Mouse (Mus musculus) embryonic stem cell, embryonic (primary cell): ENCODE measurements around the gene Kif3b.
"Not testable (repeated sequence)": the region's sequence is repeated elsewhere in the genome, so short reads cannot be mapped to it uniquely, and the experiment has no call there.

Experiments
- CTCF ChIA-PET, 4 experiments: fragments of 300-600 bp in 2 of 4; fragments of 350-600 bp in 2 of 4; sonication (Branson Sonifier 250); formaldehyde crosslinking; loops; one replicate each; lab custom pipeline; 2022; ENCODE audit warnings: inconsistent platforms in 2 of 4; lab: Charles Lee
- POLR2A ChIA-PET, 4 experiments: fragments of 300-600 bp in 2 of 4; fragments of 350-600 bp in 2 of 4; sonication (Branson Sonifier 250); formaldehyde crosslinking; loops; one replicate each; lab custom pipeline; 2022; ENCODE audit warnings: antibody characterized with exemption in 4 of 4, inconsistent platforms in 1 of 4; lab: Charles Lee

The Kif3b gene

DNA sequence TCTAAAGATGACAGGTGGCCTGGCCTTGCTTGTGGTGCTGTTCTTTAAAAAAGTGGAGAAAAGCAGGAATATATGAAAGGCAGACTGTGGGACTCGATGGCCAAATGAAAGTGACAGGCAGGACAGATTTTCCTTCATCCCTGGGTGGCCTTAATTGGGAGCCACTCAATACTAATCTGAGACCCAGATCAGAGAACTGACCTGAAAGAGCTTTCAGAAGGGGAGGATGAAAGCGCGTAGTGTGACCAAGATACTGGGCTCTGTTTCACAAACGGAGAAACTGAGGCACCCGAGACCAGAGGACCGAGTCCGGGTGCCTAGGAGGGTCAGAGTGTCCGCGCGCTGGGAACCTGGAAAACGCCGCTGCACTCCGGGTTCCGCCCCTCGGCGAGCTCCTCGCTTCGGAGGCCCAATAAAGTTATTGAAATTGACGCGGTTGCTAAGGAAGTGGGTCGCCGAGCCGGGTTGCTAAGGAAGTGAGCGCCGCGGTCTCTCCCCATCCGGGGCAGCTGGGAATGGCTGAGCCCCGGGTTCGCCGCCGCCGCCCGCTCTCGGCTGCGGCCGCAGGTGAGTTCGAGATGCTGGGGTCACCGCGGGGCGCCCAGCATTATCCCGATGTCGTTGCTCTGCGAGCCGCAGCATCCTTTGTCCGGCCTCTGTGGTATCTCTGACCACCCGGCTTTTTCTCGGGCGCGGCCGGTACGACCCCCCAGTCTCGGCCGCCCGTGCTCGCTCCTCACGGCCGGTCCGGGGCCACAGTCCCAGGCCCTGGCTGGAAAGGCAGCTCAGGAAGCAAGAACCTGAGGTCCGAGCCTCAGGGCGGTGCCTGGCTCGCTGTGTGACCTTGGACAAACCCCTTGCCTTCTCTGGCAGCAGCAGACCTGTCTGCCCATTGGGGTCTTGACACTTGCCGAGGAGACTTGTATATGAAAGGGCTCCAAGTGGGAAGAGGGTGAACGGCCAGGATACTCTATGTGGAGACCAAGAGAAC, at the start of gene Kif3b:
Gene Kif3b (plus strand): TSS at position 476 of the 991 bp plus-strand sequence.
- POLR2A ChIA-PET = interaction anchor here in 3 of 4 experiments (0.6 to 2.7 kb wide), 13 partner anchors 9 to 1599 kb away, joined by 3 to 11 read pairs (median 3); no protein-coding TSS in a partner anchor
- CTCF ChIA-PET = interaction anchor here in 2 of 4 experiments (0.5 to 1.2 kb wide), 5 partner anchors 14 to 217 kb away, joined by 3 read pairs; no protein-coding TSS in a partner anchor

DNA sequence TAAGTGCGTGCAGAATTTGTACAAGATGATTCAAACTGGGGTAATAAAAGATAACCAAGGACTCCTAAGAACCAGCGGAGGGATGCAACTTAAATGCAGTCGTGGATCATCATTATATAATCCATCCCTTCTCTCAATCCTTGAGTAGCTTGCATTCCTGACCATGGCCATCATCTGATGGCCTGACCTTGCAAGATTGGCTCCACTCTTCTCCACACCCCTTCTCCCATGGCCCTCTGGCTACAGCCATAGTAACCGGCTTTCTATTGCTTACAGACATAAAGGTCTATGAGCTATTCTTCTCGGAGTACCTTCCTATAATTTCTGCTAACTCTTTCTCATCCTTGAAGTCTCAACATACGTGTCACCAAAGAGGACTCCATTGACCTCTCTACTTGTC, 49.1 kb upstream of the Kif3b start:
- ChIA-PET POLR2A (interaction anchor here in 1 of 4 experiments (0.6 to 1.0 kb wide), 2 partner anchors 9 to 19 kb away, joined by 3 read pairs; no protein-coding TSS in a partner anchor), CTCF (no interaction called here)

DNA sequence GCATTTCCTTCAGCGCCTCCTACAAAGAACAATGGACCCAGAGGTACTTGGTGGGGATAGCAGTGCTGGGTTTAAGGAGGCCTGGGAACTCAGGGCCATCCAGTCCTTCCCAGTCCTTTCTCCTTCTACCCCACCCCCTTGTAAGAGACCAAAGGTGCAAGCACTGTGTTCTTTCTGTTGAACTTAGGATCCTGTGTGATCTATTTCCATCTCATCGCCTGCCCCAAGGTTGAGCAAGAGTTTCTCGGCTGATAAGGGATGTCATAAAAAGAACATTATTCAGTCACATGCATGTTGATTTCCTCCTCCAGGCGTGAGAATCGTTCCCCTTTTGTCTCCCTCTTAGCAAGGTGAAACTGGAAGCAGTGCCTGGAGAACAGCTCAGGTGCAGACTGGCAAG, 41.5 kb upstream of the Kif3b start:
- CTCF ChIA-PET = no interaction called here
- POLR2A ChIA-PET = no interaction called here

DNA sequence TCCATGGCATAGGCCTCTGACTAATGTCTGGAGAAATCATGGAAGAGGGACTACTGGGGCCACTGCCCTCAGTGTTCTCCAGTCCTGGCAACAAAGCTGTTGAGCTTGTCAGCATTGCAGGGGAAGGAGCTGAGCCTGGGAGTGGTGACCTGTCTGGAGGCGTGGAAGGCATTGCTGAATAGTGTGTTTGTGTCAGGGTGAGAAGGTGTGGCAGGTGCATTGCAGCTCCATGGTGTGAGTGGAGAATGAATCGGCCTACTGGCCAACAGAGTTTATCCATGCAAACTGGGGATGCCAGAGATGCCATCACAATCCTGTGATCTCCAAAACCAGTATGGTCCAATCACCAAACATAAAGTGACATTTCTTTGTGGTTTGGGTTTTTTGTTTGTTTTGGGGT, 34.6 kb upstream of the Kif3b start:
- ChIA-PET POLR2A (interaction anchor here in 1 of 4 experiments (1.3 to 3.5 kb wide), 4 partner anchors 8 to 30 kb away, joined by 3 to 15 read pairs (median 10); no protein-coding TSS in a partner anchor), CTCF (no interaction called here)

GRCm38 (mm10) chr2:153259030-153259863, 32.0 kb upstream of the Kif3b start:
- CTCF ChIA-PET = no interaction called here
- POLR2A ChIA-PET = interaction anchor here in 2 of 4 experiments (0.6 to 1.2 kb wide), 3 partner anchors 22 to 56 kb away, joined by 3 to 4 read pairs (median 3); no protein-coding TSS in a partner anchor

DNA sequence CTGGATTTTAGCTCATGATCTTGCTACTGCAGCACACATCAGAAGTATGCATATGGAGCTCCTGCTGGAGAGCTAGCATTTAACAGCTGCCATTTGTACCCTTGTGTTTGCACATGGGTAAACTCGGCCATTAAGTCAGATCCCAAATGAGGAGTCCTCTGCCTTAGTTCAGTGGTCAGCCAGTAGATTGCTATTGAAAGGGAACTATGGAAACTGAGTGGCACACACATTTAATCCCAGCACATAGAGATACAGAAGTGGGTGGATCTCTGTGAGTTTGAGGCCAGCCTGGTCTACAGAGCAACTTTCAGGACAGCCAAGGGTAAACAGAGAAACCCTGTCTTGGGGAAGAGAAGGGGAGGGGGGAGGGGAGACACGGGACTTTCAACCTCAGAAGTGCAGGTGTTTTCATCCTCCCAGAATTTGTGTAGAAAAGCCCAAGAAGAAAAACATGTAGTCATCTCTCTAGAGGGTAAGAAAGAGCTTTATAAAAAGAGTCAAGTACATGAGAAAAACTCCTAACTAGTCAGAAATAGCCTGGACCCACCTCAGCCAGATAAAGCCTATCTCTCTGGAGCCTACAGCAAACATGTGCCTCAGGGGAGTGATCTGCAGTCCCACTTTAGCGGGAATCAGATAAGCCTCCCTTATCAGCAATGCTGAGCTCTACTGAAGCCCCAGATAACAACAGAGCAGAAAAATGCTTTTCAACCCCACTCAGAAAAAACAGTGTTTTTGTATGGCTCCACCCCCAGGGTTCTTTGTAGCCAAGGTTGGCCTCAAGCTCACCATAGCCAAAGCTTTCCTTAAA, 31.1 kb upstream of the Kif3b start:
- ChIA-PET POLR2A (interaction anchor here in 2 of 4 experiments (0.6 to 1.2 kb wide), 3 partner anchors 23 to 57 kb away, joined by 3 to 4 read pairs (median 3); no protein-coding TSS in a partner anchor), CTCF (no interaction called here)

GRCm38 (mm10) chr2:153263053-153263452, 28.2 kb upstream of the Kif3b start:
- ChIA-PET CTCF (interaction anchor here in 1 of 4 experiments (1.1 kb wide), 1 partner anchor 115 kb away, joined by 3 read pairs; no protein-coding TSS in a partner anchor), POLR2A (interaction anchor here in 2 of 4 experiments (0.7 to 2.6 kb wide), 5 partner anchors 9 to 201 kb away, joined by 3 to 9 read pairs (median 3); no protein-coding TSS in a partner anchor)

DNA sequence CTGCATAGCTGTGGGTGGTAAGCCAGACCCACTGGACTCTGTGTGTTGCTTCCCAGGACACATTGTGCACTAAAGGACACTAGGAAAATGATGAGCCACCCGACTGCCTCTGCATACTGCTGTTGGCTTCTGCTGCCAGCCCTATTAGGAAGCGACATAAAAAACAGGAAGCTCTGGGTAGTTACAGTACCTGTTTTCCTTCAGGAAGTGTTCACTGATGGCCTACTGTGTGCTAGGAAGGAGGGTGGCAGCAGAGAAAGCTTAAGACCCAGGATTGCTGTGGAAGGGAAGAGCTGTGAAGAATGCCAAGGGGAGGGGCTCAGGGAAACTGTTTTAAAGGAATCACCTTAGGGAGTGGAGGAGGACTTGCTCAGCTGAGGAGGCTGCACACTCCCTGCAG, 23.9 kb upstream of the Kif3b start:
- POLR2A ChIA-PET = interaction anchor here in 3 of 4 experiments (0.6 to 2.6 kb wide), 7 partner anchors 9 to 382 kb away, joined by 3 to 15 read pairs (median 3); partner anchors contain the start of gene Dnmt3b (in 1 of the 3)
- CTCF ChIA-PET = interaction anchor here in 2 of 4 experiments (0.6 to 1.1 kb wide), 2 partner anchors 153 to 282 kb away, joined by 3 read pairs; no protein-coding TSS in a partner anchor

- POLR2A ChIA-PET = interaction anchor here in 2 of 4 experiments (0.6 to 1.2 kb wide), 2 partner anchors 31 to 69 kb away, joined by 3 to 4 read pairs; no protein-coding TSS in a partner anchor
These were observed 20.8 kb upstream of the Kif3b start for GRCm38 (mm10) chr2:153270231-153270915.

GRCm38 (mm10) chr2:153274200-153274918, 16.9 kb upstream of the Kif3b start:
- POLR2A ChIA-PET = interaction anchor here in 3 of 4 experiments (0.6 to 2.7 kb wide), 4 partner anchors 12 to 88 kb away, joined by 3 to 13 read pairs (median 6); partner anchors contain the start of gene Kif3b (in 1 of the 3)
- CTCF ChIA-PET = not testable (repeated sequence)

More at GRCm38 (mm10) chr2:153270231-153270915, 20.8 kb upstream of the Kif3b start:
- CTCF ChIA-PET = not testable (repeated sequence)

DNA sequence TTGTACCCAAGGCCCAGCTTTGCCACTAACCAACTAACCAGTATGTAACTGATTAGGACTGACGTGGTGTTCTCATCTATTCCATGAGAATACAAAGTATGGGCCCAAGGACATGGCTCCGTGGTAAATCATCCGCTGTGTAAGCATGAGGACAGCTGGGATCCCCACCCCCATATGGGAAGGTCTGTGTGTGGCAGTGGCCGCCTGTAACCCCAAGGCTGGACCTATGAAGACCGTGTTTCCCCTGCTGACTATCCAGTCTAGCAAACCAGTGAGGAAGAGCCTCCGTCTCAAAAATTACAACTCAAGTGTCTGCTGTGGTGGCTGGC, 16.3 kb upstream of the Kif3b start:
- CTCF ChIA-PET = no interaction called here
- POLR2A ChIA-PET = interaction anchor here in 3 of 4 experiments (1.0 to 2.7 kb wide), 4 partner anchors 10 to 89 kb away, joined by 4 to 13 read pairs (median 6); partner anchors contain the start of gene Kif3b (in 1 of the 3)

GRCm38 (mm10) chr2:153275577-153275976, 15.6 kb upstream of the Kif3b start:
- ChIA-PET CTCF (interaction anchor here in 2 of 4 experiments (0.7 to 1.1 kb wide), 2 partner anchors 118 to 145 kb away, joined by 4 to 8 read pairs; no protein-coding TSS in a partner anchor), POLR2A (interaction anchor here in 3 of 4 experiments (0.7 to 2.7 kb wide), 7 partner anchors 8 to 217 kb away, joined by 3 to 13 read pairs (median 4); partner anchors contain the start of genes Kif3b (in 2 of the 3) and 4930404H24Rik (in 1 of the 3))

DNA sequence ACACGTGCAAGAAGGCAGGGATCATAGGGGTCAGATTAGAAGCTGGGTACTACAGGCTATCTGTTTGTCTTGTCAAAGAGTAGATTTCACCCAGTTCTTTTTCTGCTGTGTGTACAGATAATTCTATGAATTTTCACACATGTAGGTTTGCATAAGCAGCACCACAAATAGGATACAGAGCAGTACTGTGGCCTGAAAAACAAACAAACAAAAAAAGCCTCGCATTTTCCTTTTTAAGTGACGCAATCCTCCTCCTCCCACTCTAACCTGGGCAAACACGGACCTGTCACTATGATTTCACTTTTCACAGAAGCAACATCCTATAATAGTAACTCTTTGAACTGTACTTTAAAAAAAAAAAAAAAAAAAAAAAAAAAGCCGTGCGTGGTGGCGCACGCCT, 14.8 kb upstream of the Kif3b start:
- ChIA-PET CTCF (interaction anchor here (0.6 to 1.7 kb wide), 17 partner anchors 44 to 1588 kb away, joined by 3 to 17 read pairs (median 4); no protein-coding TSS in a partner anchor), POLR2A (interaction anchor here in 3 of 4 experiments (0.6 to 2.7 kb wide), 7 partner anchors 9 to 933 kb away, joined by 3 to 14 read pairs (median 7); partner anchors contain the start of gene Kif3b (in 2 of the 3))

GRCm38 (mm10) chr2:153276846-153277245, 14.4 kb upstream of the Kif3b start:
- ChIA-PET POLR2A (interaction anchor here in 2 of 4 experiments (0.6 to 2.7 kb wide), 4 partner anchors 20 to 934 kb away, joined by 4 to 14 read pairs (median 10); no protein-coding TSS in a partner anchor), CTCF (interaction anchor here (0.6 to 1.7 kb wide), 17 partner anchors 14 to 1588 kb away, joined by 3 to 17 read pairs (median 4); partner anchors contain the start of gene Kif3b (in 1 of the 4))

- ChIA-PET POLR2A (interaction anchor here in 1 of 4 experiments (0.5 kb wide), 1 partner anchor 98 kb away, joined by 4 read pairs; no protein-coding TSS in a partner anchor), CTCF (no interaction called here)
These were observed 12.9 kb upstream of the Kif3b start for GRCm38 (mm10) chr2:153278357-153278756.
